Mouse (Mus musculus): ENCODE results near the gene Utp11.
A peak's percentile ranks its signal among the peaks of the same experiment; 100 is the strongest.

Gene Utp11

GRCm38 (mm10) chr4:124704797-124705474, 11.5 kb upstream of the Utp11 start:
- DNase-seq (ENCODE audit: low spot score in 2 of 2) = no peak

GRCm38 (mm10) chr4:124703881-124704796, 10.7 kb upstream of the Utp11 start:
- DNase-seq (ENCODE audit: low spot score in 2 of 2) = no peak

GRCm38 (mm10) chr4:124703406-124703805, 10.0 kb upstream of the Utp11 start:
- DNase-seq (ENCODE audit: low spot score in 2 of 2) = no peak

GRCm38 (mm10) chr4:124701916-124702315, 8.5 kb upstream of the Utp11 start:
- no peak for DNase-seq (ENCODE audit: low spot score in 2 of 2)

- DNase-seq (ENCODE audit: low spot score in 2 of 2) = no peak
Observed at GRCm38 (mm10) chr4:124701052-124701845, 7.8 kb upstream of the Utp11 start.

- DNase-seq (ENCODE audit: low spot score in 2 of 2) = no peak
Observed at GRCm38 (mm10) chr4:124700248-124700971, 7.0 kb upstream of the Utp11 start, which contains the start of gene Fhl3. Fhl3 (plus strand) TSS chr4:124700701.

- DNase-seq (ENCODE audit: low spot score in 2 of 2) = no peak
Observed at GRCm38 (mm10) chr4:124699791-124700190, 6.4 kb upstream of the Utp11 start.

GRCm38 (mm10) chr4:124695786-124696516, 2.6 kb upstream of the Utp11 start:
- no peak for DNase-seq (ENCODE audit: low spot score in 2 of 2)

- no peak for DNase-seq (ENCODE audit: low spot score in 2 of 2)
Observed at GRCm38 (mm10) chr4:124694572-124694971, 1.2 kb upstream of the Utp11 start.

GRCm38 (mm10) chr4:124692416-124692861, 961 bp downstream of the Utp11 start:
- no peak for DNase-seq (ENCODE audit: low spot score in 2 of 2)

- no peak for DNase-seq (ENCODE audit: low spot score in 2 of 2)
Observed at GRCm38 (mm10) chr4:124691455-124691854, 1.9 kb downstream of the Utp11 start.

- DNase-seq (ENCODE audit: low spot score in 2 of 2) = no peak
Observed at GRCm38 (mm10) chr4:124685897-124686402, 7.5 kb downstream of the Utp11 start.

GRCm38 (mm10) chr4:124685453-124685852, 7.9 kb downstream of the Utp11 start:
- DNase-seq (ENCODE audit: low spot score in 2 of 2) = no peak

GRCm38 (mm10) chr4:124685004-124685403, 8.4 kb downstream of the Utp11 start:
- DNase-seq (ENCODE audit: low spot score in 2 of 2) = no peak

- no peak for DNase-seq (ENCODE audit: low spot score in 2 of 2)
Observed at GRCm38 (mm10) chr4:124683474-124683873, 9.9 kb downstream of the Utp11 start.

GRCm38 (mm10) chr4:124682270-124682669, 11.1 kb downstream of the Utp11 start:
- DNase-seq (ENCODE audit: low spot score in 2 of 2) = no peak

GRCm38 (mm10) chr4:124675958-124676357, 17.4 kb downstream of the Utp11 start:
- no peak for DNase-seq (ENCODE audit: low spot score in 2 of 2)

GRCm38 (mm10) chr4:124675037-124675436, 18.4 kb downstream of the Utp11 start:
- peak in 1 of 2 experiments; percentile 58 for DNase-seq (ENCODE audit: low spot score in 2 of 2)

GRCm38 (mm10) chr4:124674334-124675032, 18.9 kb downstream of the Utp11 start:
- DNase-seq (ENCODE audit: low spot score in 2 of 2) = no peak

Measured in frontal cortex, postnatal 10 days (tissue).